Mouse (Mus musculus) limb, embryonic 12.5 days (tissue): ENCODE results near the gene Srrm3. TPM values are rescaled to one million over a fixed set of nuclear protein-coding genes. Genes with fewer than 3 reads are reported as not detected.

Experiments used
- ATAC-seq: fragments of 200-750 bp; cut with Nextera tagmentation; 2 replicates; pipeline ENCODE4 v1.8.0; 2017; ENCODE audit warnings: low read depth, moderate TSS enrichment; ENCODE audit not compliant: insufficient number of reproducible peaks, insufficient read depth, low FRiP score, low TSS enrichment
- H3K27ac ChIP-seq: fragments of 300-500 bp; sonication (generic); 2 replicates; pipeline ENCODE4 v1.5.1; 2016; ENCODE audit warnings: mild to moderate bottlenecking, moderate library complexity
- H3K27me3 ChIP-seq: fragments of 300-500 bp; sonication (generic); 2 replicates; pipeline ENCODE4 v1.6.1; 2016; ENCODE audit warnings: mild to moderate bottlenecking, moderate library complexity
- H3K36me3 ChIP-seq: fragments of 300-500 bp; sonication (generic); 2 replicates; pipeline ENCODE4 v1.6.1; 2016; ENCODE audit warnings: mild to moderate bottlenecking, moderate library complexity
- H3K4me1 ChIP-seq: fragments of 300-500 bp; sonication (generic); replicated peaks from 2 replicates; pipeline ENCODE4 v1.6.1; 2016
- H3K4me2 ChIP-seq: fragments of 300-500 bp; sonication (generic); 2 replicates; pipeline ENCODE4 v1.6.1; 2016; ENCODE audit warnings: mild to moderate bottlenecking, moderate library complexity
- H3K4me3 ChIP-seq: fragments of 300-500 bp; sonication (generic); replicated peaks from 2 replicates; pipeline ENCODE4 v1.5.1; 2016; ENCODE audit warnings: mild to moderate bottlenecking
- H3K9ac ChIP-seq: fragments of 300-500 bp; sonication (generic); replicated peaks from 2 replicates; pipeline ENCODE4 v1.6.1; 2016; ENCODE audit warnings: mild to moderate bottlenecking, moderate library complexity
- H3K9me3 ChIP-seq: fragments of 300-500 bp; sonication (generic); 2 replicates; pipeline ENCODE4 v1.6.1; 2016; ENCODE audit warnings: mild to moderate bottlenecking, moderate library complexity
- WGBS: fragments of 180-500 bp; shearing (Covaris S2); methylation state at CpG from one replicate; pipeline ENCODE4 v1.1.7; 2016; 5-methylcytosine and 5-hydroxymethylcytosine counted together
- microRNA-seq: library from miRNA; unstranded; fragments of <30 nt; microRNA quantifications from one replicate; pipeline ENCODE4, GENCODE M21; 2017
- polyA plus RNA-seq: library from polyadenylated mRNA; unstranded; fragments of >200 nt; fragmentation: Nextera tagmentation; extraction: Ambion mirVana; gene quantifications from 2 replicates; pipeline ENCODE4 v1.2.1, GENCODE M21; 2016

The Srrm3 gene
- polyA plus RNA-seq, 1 experiment from 2014 or later, result 0.43 TPM

DNA sequence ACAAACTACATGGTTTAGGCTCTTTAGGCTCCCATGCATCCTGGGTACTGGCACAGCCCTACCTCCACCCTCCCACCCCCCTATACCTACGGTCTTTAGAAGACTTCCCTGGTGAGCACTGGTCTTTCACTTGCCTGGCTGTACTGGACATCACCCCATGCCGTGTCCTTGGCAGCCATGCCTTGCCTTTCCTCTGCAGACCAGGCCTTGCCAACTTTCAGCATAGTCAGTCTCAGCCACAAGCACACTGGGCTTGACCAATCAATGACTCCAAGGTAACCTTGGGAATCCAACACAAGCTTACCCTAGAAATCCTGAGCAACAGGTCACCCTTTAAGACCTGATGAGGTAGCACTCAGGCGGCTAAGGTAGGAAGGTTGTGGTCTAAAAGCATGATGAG, 109.9 kb downstream of the Srrm3 start:
- H3K27me3 ChIP-seq, result no peaks in the 10 kb centered on the region
- no peak overlapping the region for H3K9ac ChIP-seq
- no peaks in the 10 kb centered on the region for H3K9me3 ChIP-seq
- no peak overlapping the region for H3K4me3 ChIP-seq
- H3K27ac ChIP-seq, result no peak overlapping the region
- H3K4me1 ChIP-seq, result no peaks in the 10 kb centered on the region
- ATAC-seq, result no peak
- peaks cover 95% of the 10 kb centered on the region for H3K36me3 ChIP-seq
- WGBS, result 94% methylated on average over 3 of the region's 3 CpGs
- H3K4me2 ChIP-seq, result no peak overlapping the region

- no peak overlapping the region for H3K9ac ChIP-seq
- H3K4me1 ChIP-seq, result no peaks in the 10 kb centered on the region
- H3K4me2 ChIP-seq, result no peak overlapping the region
- ATAC-seq, result no peak
- H3K27ac ChIP-seq, result no peak overlapping the region
- H3K36me3 ChIP-seq, result peaks cover 95% of the 10 kb centered on the region
- H3K4me3 ChIP-seq, result no peak overlapping the region
- no peaks in the 10 kb centered on the region for H3K27me3 ChIP-seq
- no peaks in the 10 kb centered on the region for H3K9me3 ChIP-seq
- WGBS, result 91% methylated on average over 8 of the region's 8 CpGs
These were observed 110.8 kb downstream of the Srrm3 start for GRCm38 (mm10) chr5:135917327-135918058.

- Histone ChIP-seq H3K4me2 (no peak overlapping the region), H3K27me3 (no peaks in the 10 kb centered on the region), H3K4me3 (no peak overlapping the region), H3K36me3 (peaks cover 95% of the 10 kb centered on the region), H3K27ac (no peak overlapping the region), H3K9me3 (no peaks in the 10 kb centered on the region), H3K4me1 (no peaks in the 10 kb centered on the region), H3K9ac (no peak overlapping the region)
- WGBS, result 90% methylated on average over 5 of the region's 5 CpGs
- no peak for ATAC-seq
These were observed 111.4 kb downstream of the Srrm3 start for GRCm38 (mm10) chr5:135918059-135918437.

- Histone ChIP-seq H3K36me3 (peaks cover 95% of the 10 kb centered on the region), H3K4me3 (no peak overlapping the region), H3K4me2 (no peak overlapping the region), H3K27me3 (no peaks in the 10 kb centered on the region), H3K9me3 (no peaks in the 10 kb centered on the region), H3K9ac (no peak overlapping the region), H3K4me1 (no peaks in the 10 kb centered on the region), H3K27ac (no peak overlapping the region)
- no peak for ATAC-seq
- 96% methylated on average over 5 of the region's 5 CpGs for WGBS
These were observed 111.9 kb downstream of the Srrm3 start for GRCm38 (mm10) chr5:135918593-135918992.

DNA sequence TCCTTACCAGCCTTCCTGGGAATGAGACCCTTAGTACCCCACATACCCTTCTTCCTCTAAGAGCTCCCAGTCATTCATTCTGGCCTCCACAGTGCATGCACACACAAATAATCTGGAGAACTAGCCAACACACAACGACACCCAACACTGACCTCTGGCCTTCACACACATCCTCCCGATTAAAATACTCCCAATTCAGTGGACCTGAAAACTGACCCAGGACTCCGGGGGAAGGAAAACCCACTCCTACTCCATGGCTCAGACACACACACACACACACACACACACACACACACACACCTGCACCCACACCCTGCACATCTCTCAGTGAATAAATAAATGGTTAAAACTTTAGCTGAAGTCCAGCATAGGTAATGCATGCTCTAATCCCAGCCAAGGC, 113.2 kb downstream of the Srrm3 start:
- no peak overlapping the region for H3K4me3 ChIP-seq
- 98% methylated on average over 3 of the region's 3 CpGs for WGBS
- no peaks in the 10 kb centered on the region for H3K9me3 ChIP-seq
- H3K4me2 ChIP-seq, result no peak overlapping the region
- H3K27ac ChIP-seq, result no peak overlapping the region
- H3K36me3 ChIP-seq, result peaks cover 95% of the 10 kb centered on the region
- no peaks in the 10 kb centered on the region for H3K27me3 ChIP-seq
- no peak for ATAC-seq
- no peaks in the 10 kb centered on the region for H3K4me1 ChIP-seq
- H3K9ac ChIP-seq, result no peak overlapping the region

DNA sequence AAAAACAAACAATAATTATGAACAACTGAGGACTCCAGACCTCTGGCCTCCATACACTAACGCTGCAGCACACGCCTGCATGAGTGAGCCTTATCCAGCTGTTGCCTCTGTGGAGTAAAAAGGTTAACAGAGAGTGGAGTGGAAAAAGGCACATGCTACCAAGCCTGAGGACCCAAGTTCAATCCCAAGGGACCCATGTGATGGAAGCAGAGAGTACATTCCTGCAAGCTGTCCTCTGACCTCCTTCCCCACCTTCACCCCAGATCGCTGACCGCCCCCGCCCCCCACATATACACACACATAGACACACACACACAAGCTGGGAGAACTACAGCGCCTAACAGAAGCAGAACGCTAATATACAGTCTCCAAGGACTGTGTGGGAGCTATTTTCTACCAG, 117.2 kb downstream of the Srrm3 start:
- Histone ChIP-seq H3K4me1 (no peaks in the 10 kb centered on the region; the same call in 1 of the 2 replicates), H3K27ac (no peak overlapping the region), H3K9ac (no peak overlapping the region), H3K4me3 (no peak overlapping the region), H3K36me3 (peaks cover 95% of the 10 kb centered on the region), H3K4me2 (no peak overlapping the region), H3K9me3 (no peaks in the 10 kb centered on the region), H3K27me3 (no peaks in the 10 kb centered on the region)
- 97% methylated on average over 7 of the region's 7 CpGs for WGBS
- no peak for ATAC-seq

Small RNA genes within 50 kb of the gene (microRNA-seq; reads per million reads assigned to microRNA genes)
- not detected for gene Gm23268

Other genes with a start within 250 kb of the Srrm3 start
- not detected in 2 replicates for gene Ccl26, start 243.3 kb upstream of the Srrm3 start, polyA plus RNA-seq
- gene Ccl24, start 233.8 kb upstream of the Srrm3 start, polyA plus RNA-seq, result 0.31 and 0.68 TPM in 2 replicates
- gene Rhbdd2, start 174.3 kb upstream of the Srrm3 start, polyA plus RNA-seq, result 47.7 and 52.2 TPM in 2 replicates
- 114 and 120 TPM in 2 replicates for gene Por, start 136.9 kb upstream of the Srrm3 start, polyA plus RNA-seq
- gene Tmem120a, start 62.4 kb upstream of the Srrm3 start, polyA plus RNA-seq, result 47.9 and 52.5 TPM in 2 replicates
- 0.17 TPM in 1 of 2 replicates, not detected in the other for gene Styxl1, start 28.5 kb upstream of the Srrm3 start, polyA plus RNA-seq
- gene Mdh2, start 28.4 kb upstream of the Srrm3 start, polyA plus RNA-seq, result 478 and 499 TPM in 2 replicates
- 59.6 and 66.8 TPM in 2 replicates for gene Hspb1, start 81.0 kb downstream of the Srrm3 start, polyA plus RNA-seq
- 180 and 182 TPM in 2 replicates for gene Ywhag, start 127.7 kb downstream of the Srrm3 start, polyA plus RNA-seq
- 4.8 and 5.6 TPM in 2 replicates for gene Ssc4d, start 167.6 kb downstream of the Srrm3 start, polyA plus RNA-seq
- gene Zp3, start 173.2 kb downstream of the Srrm3 start, polyA plus RNA-seq, result not detected in 2 replicates
- gene Dtx2, start 187.9 kb downstream of the Srrm3 start, polyA plus RNA-seq, result 39.2 and 40.4 TPM in 2 replicates
- gene Upk3b, start 231.6 kb downstream of the Srrm3 start, polyA plus RNA-seq, result 0.13 and 0.24 TPM in 2 replicates
- 5.0 and 5.4 TPM in 2 replicates for gene Upk3bl, start 247.6 kb downstream of the Srrm3 start, polyA plus RNA-seq